Mouse (Mus musculus) ES-Bruce4 (cell line): ENCODE measurements around the gene Fat3.

ENCODE experiments used
- CTCF ChIP-seq: IDR thresholded peaks from one replicate; pipeline ENCODE4 v1.8.1; 2011; ENCODE audit warnings: low read depth, low read length
- POLR2A ChIP-seq: IDR thresholded peaks from one replicate; pipeline ENCODE4 v1.8.1; 2011; ENCODE audit warnings: low read length; ENCODE audit not compliant: insufficient read depth

DNA sequence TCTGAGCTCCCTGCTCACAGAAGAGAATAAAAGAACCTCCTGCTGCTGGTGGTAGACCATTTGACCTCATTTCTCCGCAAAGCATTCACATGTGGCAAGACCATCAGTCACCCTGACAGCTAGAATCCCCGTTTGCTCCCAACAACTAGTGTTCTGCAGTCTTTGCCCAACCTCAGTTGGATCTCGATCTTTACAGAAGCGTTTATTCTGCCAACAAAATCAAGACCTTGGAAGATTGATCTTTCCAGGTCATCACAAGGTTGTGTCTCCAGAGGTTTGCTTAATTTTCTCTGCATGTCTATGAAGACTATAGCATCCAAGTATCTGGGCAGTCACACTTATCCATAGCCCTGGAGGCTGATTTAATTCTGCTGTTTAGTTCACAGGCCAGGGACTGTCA, 111.9 kb downstream of the Fat3 start:
- no peak for TF ChIP-seq CTCF
- TF ChIP-seq POLR2A: no peak
